Mouse (Mus musculus) stomach, embryonic 16.5 days (tissue): ENCODE data around the gene Pde4c. TPM values are rescaled to one million over a fixed set of nuclear protein-coding genes. Genes with fewer than 3 reads are reported as not detected.

Source experiments
- ATAC-seq: fragments of 200-750 bp; cut with Nextera tagmentation; 2 replicates; pipeline ENCODE4 v1.8.0; 2017; ENCODE audit warnings: moderate number of reproducible peaks, moderate TSS enrichment; ENCODE audit not compliant: insufficient read depth, low FRiP score
- H3K27ac ChIP-seq: fragments of 300-500 bp; sonication (generic); 2 replicates; pipeline ENCODE4 v1.5.1; 2014; ENCODE audit warnings: low read length
- H3K27me3 ChIP-seq: fragments of 300-500 bp; sonication (generic); 2 replicates; pipeline ENCODE4 v1.6.1; 2014; ENCODE audit warnings: low read length, control low read depth, mixed read lengths; ENCODE audit not compliant: control insufficient read depth, insufficient read depth
- H3K36me3 ChIP-seq: fragments of 300-500 bp; sonication (generic); 2 replicates; pipeline ENCODE4 v1.6.1; 2014; ENCODE audit warnings: low read length; ENCODE audit not compliant: control insufficient read depth, insufficient read depth
- H3K4me1 ChIP-seq: fragments of 300-500 bp; sonication (generic); 2 replicates; pipeline ENCODE4 v1.6.1; 2014; ENCODE audit warnings: low read length, control low read depth, mixed read lengths; ENCODE audit not compliant: control insufficient read depth, insufficient read depth
- H3K4me2 ChIP-seq: fragments of 300-500 bp; sonication (generic); 2 replicates; pipeline ENCODE4 v1.6.1; 2014; ENCODE audit warnings: low read depth, low read length, mixed read lengths
- H3K4me3 ChIP-seq: fragments of 300-500 bp; sonication (generic); replicated peaks from 2 replicates; pipeline ENCODE4 v1.5.1; 2014; ENCODE audit warnings: mild to moderate bottlenecking, low read length
- H3K9ac ChIP-seq: fragments of 300-500 bp; sonication (generic); 2 replicates; pipeline ENCODE4 v1.6.1; 2014; ENCODE audit warnings: low read length
- H3K9me3 ChIP-seq: fragments of 300-500 bp; sonication (generic); replicated peaks from 2 replicates; pipeline ENCODE4 v1.6.1; 2016; ENCODE audit warnings: low read length, control low read depth; ENCODE audit not compliant: control insufficient read depth
- WGBS: fragments of 180-500 bp; shearing (Covaris S2); extraction: QIAGEN DNeasy Blood & Tissue Kit; methylation state at CpG from one replicate; pipeline ENCODE4 v1.1.7; 2014; 5-methylcytosine and 5-hydroxymethylcytosine counted together
- polyA plus RNA-seq: library from polyadenylated mRNA; unstranded; fragments of >200 nt; fragmentation: Nextera tagmentation; extraction: Ambion mirVana; gene quantifications from 2 replicates; pipeline ENCODE4 v1.2.1, GENCODE M21; 2015

Gene Pde4c
- polyA plus RNA-seq, 1 experiment from 2014 or later = 0.23 TPM

DNA sequence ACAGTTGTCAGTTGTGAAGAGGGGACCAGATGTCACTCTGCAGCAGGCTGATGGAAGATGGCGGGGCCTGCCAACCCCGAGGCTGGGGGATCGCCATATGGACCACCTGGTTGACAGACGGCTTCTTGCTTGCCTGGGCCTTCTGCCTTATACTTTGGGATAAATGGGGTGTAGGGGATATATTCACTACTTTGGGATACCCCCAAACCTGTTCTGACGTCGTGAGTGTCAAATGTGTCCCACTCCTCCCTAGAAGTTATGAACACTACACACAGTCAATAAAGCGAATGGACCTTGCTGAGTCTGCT lies 34.7 kb downstream of the Pde4c start:
- Histone ChIP-seq H3K4me2 (no peak overlapping the region), H3K9me3 (no peaks in the 10 kb centered on the region), H3K4me3 (no peak overlapping the region), H3K27me3 (no peaks in the 10 kb centered on the region), H3K9ac (no peak overlapping the region), H3K36me3 (peaks cover 7% of the 10 kb centered on the region; the same call in 1 of the 2 replicates), H3K4me1 (peaks cover 35% of the 10 kb centered on the region), H3K27ac (no peak overlapping the region)
- no peak for ATAC-seq
- WGBS = 85% methylated on average over 7 of the region's 7 CpGs

DNA sequence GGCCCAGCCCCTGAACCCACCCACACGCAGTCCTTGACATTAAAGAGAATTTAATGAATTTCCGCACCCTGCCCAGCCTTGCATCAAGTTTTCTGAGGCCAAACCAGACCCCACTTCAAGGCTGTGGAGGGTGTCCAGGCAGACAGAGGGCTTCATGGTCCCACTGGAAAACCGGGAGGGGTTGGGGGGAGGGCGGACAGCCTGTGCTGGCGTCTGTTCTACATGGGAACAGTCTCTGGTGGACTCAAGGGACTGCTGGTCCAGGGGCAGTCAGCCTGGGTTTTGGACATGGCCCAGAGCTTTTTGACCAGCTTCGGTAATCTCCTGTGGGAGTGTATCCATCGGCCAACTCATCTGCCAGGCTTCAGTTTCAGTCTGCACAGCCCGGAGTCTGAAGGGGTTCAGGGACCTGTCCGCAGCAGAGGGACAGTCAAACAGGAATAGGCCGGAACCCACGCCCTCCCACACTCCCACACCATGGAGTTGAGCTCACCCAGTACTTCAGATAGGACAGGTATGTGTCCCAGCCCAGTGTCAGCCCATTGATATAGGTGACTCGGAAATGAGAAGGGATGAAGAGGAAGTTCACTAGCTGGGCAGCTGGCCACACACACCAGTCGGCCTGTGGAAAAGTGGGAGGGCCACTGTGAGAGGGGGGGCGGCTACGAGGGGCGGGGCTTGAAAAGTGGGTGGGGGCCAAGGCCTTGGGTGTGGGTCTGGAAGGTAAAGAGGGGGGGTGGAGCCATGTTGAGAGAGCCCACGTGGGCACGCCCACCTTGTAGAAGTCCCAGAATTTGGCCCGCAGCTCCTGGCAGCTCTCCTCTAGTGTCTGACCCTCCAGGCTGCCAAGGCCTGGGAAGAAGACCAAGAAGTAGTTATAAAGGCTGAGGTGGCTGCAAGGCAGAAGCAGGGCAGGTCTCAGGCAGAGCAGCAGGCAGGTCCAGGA lies 35.4 kb downstream of the Pde4c start:
- Histone ChIP-seq H3K27ac (no peak overlapping the region; the same call in 1 of the 2 replicates), H3K36me3 (peaks cover 7% of the 10 kb centered on the region; the same call in 1 of the 2 replicates), H3K27me3 (no peaks in the 10 kb centered on the region), H3K9me3 (no peaks in the 10 kb centered on the region), H3K4me1 (peaks cover 32% of the 10 kb centered on the region), H3K4me2 (no peak overlapping the region), H3K4me3 (no peak overlapping the region), H3K9ac (peak overlapping the region; percentile 33; the same call in 1 of the 2 replicates)
- ATAC-seq = no peak
- 58% methylated on average over 19 of the region's 19 CpGs for WGBS

DNA sequence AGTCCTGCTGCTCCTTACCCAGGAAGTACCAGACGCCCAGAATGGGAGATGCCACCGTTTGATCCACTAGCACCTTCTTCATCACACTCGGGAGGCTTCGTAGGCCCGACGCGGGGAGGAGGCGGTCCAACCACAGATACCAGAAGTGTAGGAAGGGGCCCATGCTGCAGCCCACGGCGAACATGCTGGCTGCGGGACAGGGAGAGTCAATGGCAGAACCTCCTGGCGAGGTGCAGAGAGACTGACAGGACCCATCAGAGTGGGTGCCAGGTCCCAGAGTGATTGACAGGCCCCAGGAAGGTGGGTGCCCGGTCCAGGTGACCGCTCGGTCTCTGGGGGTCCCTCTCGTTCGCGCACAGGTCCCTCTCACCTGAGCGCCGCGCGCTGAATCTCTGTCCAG lies 36.8 kb downstream of the Pde4c start:
- Histone ChIP-seq H3K4me1 (peaks cover 37% of the 10 kb centered on the region), H3K4me3 (peak overlapping the region; percentile 60), H3K9me3 (no peaks in the 10 kb centered on the region), H3K9ac (peak overlapping the region; percentile 80), H3K4me2 (peak overlapping the region; percentile 89), H3K36me3 (peaks cover 7% of the 10 kb centered on the region; the same call in 1 of the 2 replicates), H3K27ac (peak overlapping the region; percentile 73), H3K27me3 (no peaks in the 10 kb centered on the region)
- no peak for ATAC-seq
- WGBS = 1% methylated on average over 22 of the region's 22 CpGs

DNA sequence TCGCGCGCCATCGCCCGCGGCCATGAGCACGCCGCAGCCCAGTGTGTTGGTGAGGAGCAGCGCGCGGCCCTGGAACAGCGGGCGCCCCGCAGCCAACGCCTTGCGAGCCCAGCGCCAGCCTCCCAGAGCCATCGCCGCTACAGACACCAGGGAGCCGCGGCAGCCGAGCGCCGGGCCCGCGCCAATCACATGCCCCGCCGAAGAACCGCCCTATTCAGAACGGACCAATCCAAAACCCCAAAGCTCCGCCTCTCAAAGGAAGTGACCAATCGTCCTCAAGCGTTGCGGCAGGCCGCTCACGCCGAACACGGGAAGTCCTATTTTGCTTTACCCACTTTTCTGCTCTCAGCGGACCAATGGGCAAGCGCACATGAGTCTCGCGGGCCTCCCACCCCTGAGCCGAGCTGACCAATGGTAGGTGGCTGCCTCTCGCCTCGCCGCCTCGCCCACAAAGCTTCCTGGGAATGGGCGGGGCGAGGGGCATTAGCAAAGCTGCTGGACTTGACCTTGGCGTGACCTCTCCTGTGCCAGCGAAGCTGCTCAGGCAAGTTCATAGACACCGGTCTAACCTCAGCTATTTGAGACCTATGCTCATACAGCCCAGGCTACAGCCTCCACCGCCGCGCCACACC lies 37.4 kb downstream of the Pde4c start, which contains the start of gene Mpv17l2:
TSS of gene Mpv17l2 (minus strand) at position 172 of the 632 bp plus-strand sequence.
- WGBS = under 1% methylated on average over 55 of the region's 55 CpGs
- H3K4me2 ChIP-seq = peak within 1 kb of the TSS; percentile 89
- peaks cover 37% of the 10 kb centered on the region for H3K4me1 ChIP-seq
- H3K36me3 ChIP-seq = peaks cover 7% of the 10 kb centered on the region; the same call in 1 of the 2 replicates
- peak within 1 kb of the TSS; percentile 60 for H3K4me3 ChIP-seq
- peak within 1 kb of the TSS; percentile 80 for H3K9ac ChIP-seq
- ATAC-seq = peak; percentile 94
- H3K27ac ChIP-seq = peak within 1 kb of the TSS; percentile 83
- no peaks in the 10 kb centered on the region for H3K9me3 ChIP-seq
- H3K27me3 ChIP-seq = no peaks in the 10 kb centered on the region

DNA sequence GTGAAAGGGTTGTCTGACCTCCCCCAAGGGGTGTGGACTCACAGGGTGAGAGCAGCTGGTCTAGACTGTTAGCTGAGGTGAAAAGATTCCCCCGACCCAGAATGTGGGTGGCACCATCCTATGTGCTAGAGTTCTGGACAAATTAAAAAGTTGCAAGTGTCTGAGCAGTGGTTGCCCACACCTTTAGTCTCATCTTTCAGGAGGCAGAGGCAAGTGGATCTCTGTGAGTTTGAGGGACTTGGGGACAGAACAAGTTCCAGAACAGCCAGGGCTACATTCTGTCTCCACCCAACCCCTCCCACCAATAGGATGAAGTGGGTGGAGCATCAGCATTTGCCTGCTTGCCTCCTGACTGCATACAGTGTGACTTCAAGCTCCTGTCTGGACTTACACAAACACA lies 38.6 kb downstream of the Pde4c start:
- no peak overlapping the region for H3K9ac ChIP-seq
- no peak overlapping the region for H3K4me2 ChIP-seq
- H3K4me3 ChIP-seq = no peak overlapping the region
- WGBS = 60% methylated on average over 1 of the region's 1 CpGs
- H3K9me3 ChIP-seq = no peaks in the 10 kb centered on the region
- no peak for ATAC-seq
- H3K27me3 ChIP-seq = no peaks in the 10 kb centered on the region
- H3K4me1 ChIP-seq = peaks cover 46% of the 10 kb centered on the region
- no peaks in the 10 kb centered on the region for H3K36me3 ChIP-seq
- H3K27ac ChIP-seq = peak overlapping the region; percentile 83; the same call in 1 of the 2 replicates

DNA sequence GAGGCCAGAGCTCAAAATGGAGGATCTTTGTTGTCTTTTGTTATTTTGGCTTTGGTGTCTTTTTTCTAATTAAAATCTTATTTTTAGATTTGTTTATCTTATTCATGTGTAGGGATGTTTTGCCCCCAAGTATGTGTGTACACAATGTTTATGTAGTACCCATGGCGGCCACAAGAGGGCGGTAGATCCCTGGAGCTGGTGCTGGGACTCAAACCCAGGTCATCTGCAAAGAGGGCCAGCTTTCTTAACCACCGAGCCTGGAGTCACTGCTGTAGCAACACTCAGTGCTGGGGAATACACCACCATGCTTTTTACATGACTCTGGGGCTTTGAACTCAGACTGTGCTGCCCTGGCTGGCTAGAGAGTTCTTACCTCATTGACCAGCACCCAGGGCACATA lies 39.8 kb downstream of the Pde4c start:
- no peak overlapping the region for H3K9ac ChIP-seq
- ATAC-seq = no peak
- no peaks in the 10 kb centered on the region for H3K9me3 ChIP-seq
- H3K4me3 ChIP-seq = no peak overlapping the region
- H3K4me2 ChIP-seq = 0 out of 2 replicates have a peak overlapping the region, but pooled peaks have one; percentile 20
- H3K4me1 ChIP-seq = peaks cover 47% of the 10 kb centered on the region
- peak overlapping the region; percentile 74 for H3K27ac ChIP-seq
- WGBS = 2% methylated on average over 3 of the region's 3 CpGs
- H3K36me3 ChIP-seq = peaks cover 6% of the 10 kb centered on the region; the same call in 1 of the 2 replicates
- no peaks in the 10 kb centered on the region for H3K27me3 ChIP-seq

DNA sequence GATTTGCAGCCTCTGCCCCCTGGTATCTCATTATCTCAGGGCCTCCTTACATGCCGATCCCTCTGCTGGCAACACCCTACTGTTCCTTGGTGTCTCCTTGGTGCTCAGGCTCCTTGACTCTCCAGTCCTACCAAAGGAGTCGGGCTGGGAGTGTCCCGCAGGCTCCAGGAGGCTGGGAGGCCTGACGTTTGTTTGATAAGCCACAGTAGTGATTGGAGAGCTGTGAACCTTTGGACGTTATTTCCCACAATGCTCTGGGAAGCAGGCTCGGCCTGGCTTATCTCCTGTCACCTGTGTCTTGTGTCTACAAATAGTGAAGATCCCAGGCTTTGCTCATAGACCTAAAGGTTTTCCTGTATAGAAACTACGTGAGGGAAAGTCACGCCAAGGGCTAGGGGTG lies 40.5 kb downstream of the Pde4c start:
- H3K27ac ChIP-seq = peak overlapping the region; percentile 90
- H3K4me2 ChIP-seq = 0 out of 2 replicates have a peak overlapping the region, but pooled peaks have one; percentile 95
- 64% methylated on average over 8 of the region's 8 CpGs for WGBS
- no peaks in the 10 kb centered on the region for H3K9me3 ChIP-seq
- H3K36me3 ChIP-seq = peaks cover 13% of the 10 kb centered on the region
- peak; percentile 23; the same call in 1 of the 2 replicates for ATAC-seq
- no peaks in the 10 kb centered on the region for H3K27me3 ChIP-seq
- H3K4me1 ChIP-seq = peaks cover 45% of the 10 kb centered on the region
- peak overlapping the region; percentile 59; the same call in 1 of the 2 replicates for H3K4me3 ChIP-seq
- H3K9ac ChIP-seq = 0 out of 2 replicates have a peak overlapping the region, but pooled peaks have one; percentile 35

DNA sequence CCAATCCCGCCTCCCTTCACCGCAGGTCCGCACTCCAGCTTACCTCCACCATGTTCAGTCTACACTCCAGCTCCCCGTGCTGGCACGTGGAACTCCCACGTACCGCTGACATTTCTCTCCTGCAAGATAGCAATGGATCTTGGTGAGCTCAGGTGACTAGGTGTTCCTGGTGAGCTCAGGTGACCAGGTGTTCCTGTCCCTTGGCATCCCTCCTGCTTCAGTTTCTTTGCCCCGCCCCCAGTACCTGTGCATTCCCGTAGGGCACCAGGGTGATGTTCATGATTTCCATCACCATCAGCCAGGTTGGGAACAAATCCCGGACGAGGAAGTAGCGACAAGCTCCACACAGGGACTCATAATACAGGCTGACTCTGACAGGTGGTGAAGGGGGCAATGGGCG lies 41.2 kb downstream of the Pde4c start:
- H3K4me1 ChIP-seq = peaks cover 43% of the 10 kb centered on the region
- no peak for ATAC-seq
- H3K27me3 ChIP-seq = no peaks in the 10 kb centered on the region
- H3K36me3 ChIP-seq = peaks cover 18% of the 10 kb centered on the region
- H3K27ac ChIP-seq = peak overlapping the region; percentile 90
- 83% methylated on average over 13 of the region's 13 CpGs for WGBS
- no peaks in the 10 kb centered on the region for H3K9me3 ChIP-seq
- peak overlapping the region; percentile 31 for H3K9ac ChIP-seq
- H3K4me3 ChIP-seq = peak overlapping the region; percentile 59
- peak overlapping the region; percentile 95 for H3K4me2 ChIP-seq

DNA sequence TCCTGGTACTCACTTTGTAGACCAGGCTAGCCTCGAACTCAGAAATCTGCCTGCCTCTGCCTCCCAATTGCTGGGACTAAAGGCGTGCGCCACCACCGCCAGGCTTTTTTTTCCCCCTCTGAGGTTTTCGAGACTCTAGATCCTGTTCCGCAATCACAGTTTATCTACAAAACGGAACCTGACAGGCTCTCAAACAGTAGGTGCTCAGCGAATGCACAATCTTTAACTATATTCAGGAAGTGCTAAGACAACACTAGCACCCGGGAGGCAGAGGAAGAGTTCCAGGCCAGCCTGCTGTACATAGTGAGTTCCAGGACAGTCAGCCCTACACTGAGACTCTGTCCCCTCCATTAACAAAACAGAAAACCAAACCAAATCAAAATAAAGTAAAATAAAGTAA lies 41.8 kb downstream of the Pde4c start:
- Histone ChIP-seq H3K9me3 (no peaks in the 10 kb centered on the region), H3K9ac (peak overlapping the region; percentile 80), H3K36me3 (peaks cover 24% of the 10 kb centered on the region), H3K4me3 (peak overlapping the region; percentile 59), H3K4me1 (peaks cover 40% of the 10 kb centered on the region), H3K27me3 (no peaks in the 10 kb centered on the region), H3K4me2 (peak overlapping the region; percentile 95), H3K27ac (peak overlapping the region; percentile 90)
- 65% methylated on average over 9 of the region's 9 CpGs for WGBS
- ATAC-seq = no peak
